Mouse (Mus musculus) ES-E14 (cell line): ENCODE data around the gene Tex261. TPM values are rescaled to one million over a fixed set of nuclear protein-coding genes. Genes with fewer than 3 reads are reported as not detected.
A peak's percentile ranks its signal among the peaks of the same experiment; 100 is the strongest.

Experiments
- DNase-seq: peaks from one replicate; pipeline ENCODE4 v3.0.0-alpha.2; 2013; ENCODE audit warnings: low read depth, low spot score
- H3K27ac ChIP-seq: 2 replicates; pipeline ENCODE4 v1.5.1; 2012; ENCODE audit warnings: low read depth, mild to moderate bottlenecking, low read length, moderate library complexity, mixed read lengths; ENCODE audit not compliant: poor library complexity, insufficient read depth, severe bottlenecking
- H3K36me3 ChIP-seq: 2 replicates; pipeline ENCODE4 v1.6.1; 2012; ENCODE audit warnings: mild to moderate bottlenecking, low read length, moderate library complexity, mixed read lengths; ENCODE audit not compliant: control insufficient read depth, poor library complexity, insufficient read depth, severe bottlenecking
- H3K4me1 ChIP-seq, 2 experiments: fragments of 150-350 bp in 1 of 2; sonication (generic) in 1 of 2; 2 replicates each; pipeline ENCODE4 v1.6.1; 2012; ENCODE audit warnings: low read length in 2 of 2, mild to moderate bottlenecking in 1 of 2, mixed read lengths in 1 of 2; ENCODE audit not compliant: control insufficient read depth in 2 of 2, insufficient read depth in 2 of 2, poor library complexity in 1 of 2
- H3K4me3 ChIP-seq, 2 experiments: fragments of 150-350 bp in 1 of 2; sonication (generic) in 1 of 2; 2 replicates each; pipeline ENCODE4 v1.5.1; 2012; ENCODE audit warnings: low read length in 2 of 2, low read depth in 1 of 2, mild to moderate bottlenecking in 1 of 2, mixed read lengths in 1 of 2; ENCODE audit not compliant: insufficient read depth in 1 of 2, poor library complexity in 1 of 2, severe bottlenecking in 1 of 2
- H3K9ac ChIP-seq: 2 replicates; pipeline ENCODE4 v1.6.1; 2012; ENCODE audit warnings: low read depth, mild to moderate bottlenecking, low read length, mixed read lengths; ENCODE audit not compliant: poor library complexity, insufficient read depth, severe bottlenecking
- H3K9me3 ChIP-seq: fragments of 150-350 bp; sonication (generic); 2 replicates; pipeline ENCODE4 v1.6.1; 2012; ENCODE audit warnings: low read depth, mild to moderate bottlenecking, low read length; ENCODE audit not compliant: control insufficient read depth, insufficient read depth
- CHD2 ChIP-seq: IDR thresholded peaks from 2 replicates; pipeline ENCODE4 v1.6.1; 2014; ENCODE audit warnings: mild to moderate bottlenecking, low read depth, low read length, inconsistent platforms
- HCFC1 ChIP-seq: IDR thresholded peaks from 2 replicates; pipeline ENCODE4 v1.6.1; 2012; ENCODE audit warnings: low read length, inconsistent platforms, borderline replicate concordance; ENCODE audit not compliant: insufficient read depth
- MAFK ChIP-seq: IDR thresholded peaks from 2 replicates; pipeline ENCODE4 v1.6.1; 2014; ENCODE audit warnings: mild to moderate bottlenecking, low read depth, low read length, inconsistent platforms; ENCODE audit not compliant: insufficient read depth
- ZC3H11A ChIP-seq: IDR thresholded peaks from 2 replicates; pipeline ENCODE4 v1.6.1; 2012; ENCODE audit warnings: low read depth, mild to moderate bottlenecking, inconsistent platforms, low read length, borderline replicate concordance
- ZNF384 ChIP-seq: IDR thresholded peaks from 2 replicates; pipeline ENCODE4 v1.6.1; 2012; ENCODE audit warnings: low read depth, low read length, inconsistent platforms
- in situ Hi-C, 2 experiments: fragments of 600-800 bp; cut with MboI; formaldehyde crosslinking; loops; one replicate each; pipeline ENCODE4 v1.15.1; 2025; ENCODE audit warnings: low sequenced_read_pairs in 2 of 2, inconsistent platforms in 1 of 2; ENCODE audit not compliant: unreplicated experiment in 2 of 2
- total RNA-seq: library from RNA; depleted of rRNA; stranded (reverse); fragments of 300-350 nt; gene quantifications from 2 replicates; pipeline ENCODE4 v1.2.3, GENCODE M21; 2012

Tex261 gene
- total RNA-seq, 1 experiment: 70.9 TPM

- H3K36me3 ChIP-seq: peaks cover 6% of the 10 kb centered on the region
- in situ Hi-C loops: no loop called here
- TF ChIP-seq CHD2 (no peak), ZC3H11A (peak; percentile 30; the same call in 1 of the 2 replicates)
- no peak overlapping the region for H3K9ac ChIP-seq
- no peaks in the 10 kb centered on the region for H3K9me3 ChIP-seq
- DNase-seq: no peak
- no peak overlapping the region for H3K4me3 ChIP-seq
- H3K27ac ChIP-seq: no peak overlapping the region
- H3K4me1 ChIP-seq: peaks cover 0 to 5% of the 10 kb centered on the region in 2 experiments; a peak in 2 of 4 replicates
These were observed 40.2 kb upstream of the Tex261 start for GRCm38 (mm10) chr6:83815801-83816200.

- Histone ChIP-seq H3K4me3 (no peak overlapping the region), H3K36me3 (peaks cover 16% of the 10 kb centered on the region; the same call in 1 of the 2 replicates), H3K4me1 (no peaks in the 10 kb centered on the region), H3K9ac (no peak overlapping the region), H3K9me3 (no peaks in the 10 kb centered on the region), H3K27ac (no peak overlapping the region)
- TF ChIP-seq MAFK (no peak), ZNF384 (no peak), CHD2 (no peak), HCFC1 (no peak), ZC3H11A (no peak)
- DNase-seq: no peak
- in situ Hi-C loops: no loop called here
These were observed 27.2 kb upstream of the Tex261 start for GRCm38 (mm10) chr6:83802846-83803245.

GRCm38 (mm10) chr6:83802033-83802432 lies 26.4 kb upstream of the Tex261 start:
- Histone ChIP-seq H3K4me1 (no peaks in the 10 kb centered on the region), H3K36me3 (peaks cover 16% of the 10 kb centered on the region; the same call in 1 of the 2 replicates), H3K9me3 (no peaks in the 10 kb centered on the region), H3K9ac (no peak overlapping the region), H3K4me3 (no peak overlapping the region), H3K27ac (no peak overlapping the region)
- no peak for TF ChIP-seq CHD2
- in situ Hi-C loops: no loop called here
- DNase-seq: no peak

- Histone ChIP-seq H3K4me3 (no peak overlapping the region), H3K4me1 (peaks cover 0 to 3% of the 10 kb centered on the region in 2 experiments; a peak in 1 of 4 replicates), H3K9me3 (no peaks in the 10 kb centered on the region), H3K9ac (no peak overlapping the region), H3K36me3 (peaks cover 6% of the 10 kb centered on the region; the same call in 1 of the 2 replicates), H3K27ac (no peak overlapping the region)
- in situ Hi-C loops: no loop called here
- DNase-seq: no peak
- TF ChIP-seq HCFC1 (no peak), ZNF384 (no peak), CHD2 (no peak), MAFK (no peak), ZC3H11A (no peak)
These were observed 21.1 kb upstream of the Tex261 start for GRCm38 (mm10) chr6:83796686-83797085.

GRCm38 (mm10) chr6:83795492-83795900 lies 19.9 kb upstream of the Tex261 start:
- Histone ChIP-seq H3K4me1 (peaks cover 3% of the 10 kb centered on the region in 2 experiments; a peak in 2 of 4 replicates), H3K36me3 (0 out of 2 replicates have a peak, but pooled peaks cover 1% of the 10 kb centered on the region), H3K9ac (peak overlapping the region; percentile 77), H3K27ac (no peak overlapping the region), H3K4me3 (peak overlapping the region; percentile 76 to 80), H3K9me3 (no peaks in the 10 kb centered on the region)
- TF ChIP-seq HCFC1 (no peak), ZNF384 (no peak), MAFK (no peak), CHD2 (no peak), ZC3H11A (no peak)
- in situ Hi-C loops: no loop called here
- DNase-seq: peak; percentile 15
